Mouse (Mus musculus): ENCODE data around the gene Agfg2. TPM values are rescaled to one million over a fixed set of nuclear protein-coding genes. Genes with fewer than 3 reads are reported as not detected.
A peak's percentile ranks its signal among the peaks of the same experiment; 100 is the strongest.

The Agfg2 gene
- total and polyA plus RNA-seq, 2 experiments from 2014 or later = 15.5 to 28.8 TPM

DNA sequence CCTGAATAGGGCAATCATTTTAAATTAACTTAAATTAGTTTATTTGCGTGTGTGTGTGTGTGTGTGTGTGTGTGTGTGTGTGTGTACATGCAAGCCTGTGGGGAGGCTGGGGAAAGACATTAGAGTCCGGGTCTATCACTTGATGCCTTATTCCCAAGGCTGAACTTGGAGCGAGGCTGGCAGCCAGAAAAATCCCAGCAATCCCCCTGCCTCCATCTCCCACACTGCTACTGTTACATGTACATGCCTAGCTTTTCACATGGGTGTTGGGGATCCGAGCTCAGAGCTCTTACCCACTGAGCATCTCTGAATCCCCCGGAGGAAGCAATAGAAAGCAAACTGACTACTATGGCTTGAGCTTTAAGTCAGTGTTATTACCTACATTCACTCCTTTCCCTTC is 12.2 kb downstream of the Agfg2 start:
- 0 out of 2 replicates have a peak, but pooled peaks cover 3% of the 10 kb centered on the region for H3K36me3 ChIP-seq (replicated peaks; ENCODE audit: control insufficient read depth, insufficient read depth, low read length)
- H3K4me3 ChIP-seq (ENCODE audit: low read depth, low read length) = no peak overlapping the region
- peaks cover 15% of the 10 kb centered on the region for H3K4me1 ChIP-seq (ENCODE audit: control insufficient read depth, insufficient read depth)
- no peak overlapping the region for H3K9ac ChIP-seq (replicated peaks; ENCODE audit: low read depth, low read length)
- no peaks in the 10 kb centered on the region for H3K27me3 ChIP-seq (ENCODE audit: control insufficient read depth, insufficient read depth, low read length)
- ATAC-seq (ENCODE audit: insufficient read depth, low read depth) (no peak), DNase-seq (ENCODE audit: low spot score) (no peak)
- 68% methylated on average over 5 of the region's 5 CpGs for WGBS
- no peak overlapping the region for H3K4me2 ChIP-seq (ENCODE audit: low read depth, low read length)
- TF ChIP-seq EP300 (IDR thresholded peaks at IDR 0.05; ENCODE audit: low read depth) (no peak), CTCF (IDR thresholded peaks at IDR 0.05; ENCODE audit: low read depth) (no peak)
- H3K9me3 ChIP-seq (replicated peaks; ENCODE audit: control insufficient read depth, low read length) = no peaks in the 10 kb centered on the region
- peak overlapping the region; percentile 96 for H3K27ac ChIP-seq (ENCODE audit: low read depth)

DNA sequence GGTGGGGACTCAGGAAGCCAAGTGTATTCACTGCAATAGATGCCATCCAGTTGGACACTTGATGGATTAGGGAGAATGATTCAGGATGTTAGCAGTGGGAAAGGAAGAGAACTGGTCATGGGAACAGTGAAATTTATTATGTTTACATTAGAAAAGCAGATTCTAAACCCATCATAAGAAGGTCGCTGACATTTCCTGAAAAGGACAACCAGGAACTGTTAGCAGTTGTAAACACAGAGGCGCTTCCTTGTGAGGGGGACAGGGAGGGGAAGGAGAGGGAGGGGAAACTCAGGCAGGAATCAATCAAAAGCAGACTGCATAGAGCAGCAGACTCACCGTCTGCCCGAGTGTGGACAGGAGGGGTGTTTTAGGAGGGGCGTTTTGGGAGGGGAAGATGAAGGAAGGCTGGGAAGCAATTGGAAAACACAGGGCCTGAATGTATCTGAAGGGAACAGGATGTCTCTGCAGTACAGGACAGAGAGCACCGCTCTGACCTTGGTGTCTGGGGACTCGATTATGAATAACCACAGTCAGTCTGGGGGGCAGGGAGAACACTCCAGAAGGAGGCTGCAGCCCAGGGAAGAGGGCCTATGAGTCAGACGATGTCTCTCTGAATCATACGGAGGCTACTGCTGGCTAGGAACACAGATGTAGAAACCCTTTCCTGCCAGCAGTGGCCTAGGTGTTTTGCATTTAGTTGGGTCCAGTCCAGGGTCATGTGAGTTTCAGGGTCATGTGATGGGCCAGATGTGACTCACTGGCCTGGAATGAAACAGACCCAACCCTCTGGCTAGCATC is 12.9 kb downstream of the Agfg2 start:
- Histone ChIP-seq H3K4me2 (ENCODE audit: low read depth, low read length) (peak overlapping the region; percentile 32; the same call in 1 of the 2 replicates), H3K4me3 (ENCODE audit: low read depth, low read length) (no peak overlapping the region), H3K4me1 (ENCODE audit: control insufficient read depth, insufficient read depth) (peaks cover 15% of the 10 kb centered on the region), H3K36me3 (replicated peaks; ENCODE audit: control insufficient read depth, insufficient read depth, low read length) (peaks cover 9% of the 10 kb centered on the region), H3K9ac (replicated peaks; ENCODE audit: low read depth, low read length) (peak overlapping the region; percentile 32), H3K27ac (ENCODE audit: low read depth) (peak overlapping the region; percentile 96), H3K27me3 (ENCODE audit: control insufficient read depth, insufficient read depth, low read length) (no peaks in the 10 kb centered on the region), H3K9me3 (replicated peaks; ENCODE audit: control insufficient read depth, low read length) (no peaks in the 10 kb centered on the region)
- TF ChIP-seq EP300 (IDR thresholded peaks at IDR 0.05; ENCODE audit: low read depth) (peak; percentile 86; the same call in 1 of the 2 replicates), CTCF (IDR thresholded peaks at IDR 0.05; ENCODE audit: low read depth) (no peak)
- WGBS = 11% methylated on average over 9 of the region's 9 CpGs
- DNase-seq (ENCODE audit: low spot score) (peak; percentile 89), ATAC-seq (ENCODE audit: insufficient read depth, low read depth) (peak; percentile 90)

DNA sequence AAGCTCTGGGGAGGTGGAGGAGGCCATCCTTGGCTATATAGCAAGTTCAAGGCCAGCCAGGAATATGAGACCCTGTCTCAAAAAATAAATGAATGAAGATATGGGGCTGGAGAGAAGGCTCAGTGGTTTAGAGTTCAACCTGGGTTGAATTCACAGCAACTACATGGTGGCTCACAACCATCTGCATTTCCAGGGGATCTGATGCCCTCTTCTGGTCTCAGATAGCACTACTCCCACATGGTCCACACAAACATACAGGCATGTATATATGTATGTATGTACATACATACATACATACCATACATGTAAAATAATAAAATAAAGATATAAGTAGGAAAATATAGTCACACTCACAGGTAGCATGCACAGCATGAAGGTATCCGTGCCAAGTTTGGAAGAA is 14.3 kb downstream of the Agfg2 start:
- Histone ChIP-seq H3K27ac (ENCODE audit: low read depth) (peak overlapping the region; percentile 96), H3K4me2 (ENCODE audit: low read depth, low read length) (no peak overlapping the region), H3K4me1 (ENCODE audit: control insufficient read depth, insufficient read depth) (peaks cover 15% of the 10 kb centered on the region), H3K36me3 (replicated peaks; ENCODE audit: control insufficient read depth, insufficient read depth, low read length) (peaks cover 22% of the 10 kb centered on the region), H3K4me3 (ENCODE audit: low read depth, low read length) (no peak overlapping the region), H3K9ac (replicated peaks; ENCODE audit: low read depth, low read length) (no peak overlapping the region), H3K9me3 (replicated peaks; ENCODE audit: control insufficient read depth, low read length) (no peaks in the 10 kb centered on the region), H3K27me3 (ENCODE audit: control insufficient read depth, insufficient read depth, low read length) (no peaks in the 10 kb centered on the region)
- TF ChIP-seq CTCF (IDR thresholded peaks at IDR 0.05; ENCODE audit: low read depth) = peak; percentile 38; the same call in 1 of the 2 replicates
- no peak for TF ChIP-seq EP300 (IDR thresholded peaks at IDR 0.05; ENCODE audit: low read depth)
- no peak for ATAC-seq (ENCODE audit: insufficient read depth, low read depth)
- 100% methylated on average over 1 of the region's 1 CpGs for WGBS
- DNase-seq (ENCODE audit: low spot score) = no peak

DNA sequence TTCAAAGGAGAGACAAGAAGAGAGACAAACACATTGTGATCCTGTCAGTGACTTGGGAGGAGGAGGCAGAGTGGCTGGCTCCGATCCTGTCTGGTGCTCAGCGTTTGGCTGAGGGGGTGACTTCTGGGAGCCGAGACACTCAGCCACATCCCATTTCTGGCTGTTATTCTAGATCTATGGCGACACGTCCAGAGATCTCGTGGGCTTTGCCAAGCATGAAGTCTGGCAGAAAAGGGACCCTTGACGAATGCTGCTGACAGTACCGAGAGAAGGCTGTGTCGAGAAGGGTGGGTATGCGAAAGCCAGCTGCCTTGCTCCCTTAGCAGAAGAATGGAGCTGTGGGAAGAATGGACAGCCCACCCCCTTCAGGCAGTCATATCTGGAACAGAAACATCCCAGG is 15.6 kb downstream of the Agfg2 start:
- TF ChIP-seq CTCF (IDR thresholded peaks at IDR 0.05; ENCODE audit: low read depth) (no peak), EP300 (IDR thresholded peaks at IDR 0.05; ENCODE audit: low read depth) (no peak)
- H3K27me3 ChIP-seq (ENCODE audit: control insufficient read depth, insufficient read depth, low read length) = no peaks in the 10 kb centered on the region
- no peak overlapping the region for H3K4me3 ChIP-seq (ENCODE audit: low read depth, low read length)
- H3K4me1 ChIP-seq (ENCODE audit: control insufficient read depth, insufficient read depth) = peaks cover 15% of the 10 kb centered on the region
- DNase-seq (ENCODE audit: low spot score) = peak; percentile 29
- no peaks in the 10 kb centered on the region for H3K9me3 ChIP-seq (replicated peaks; ENCODE audit: control insufficient read depth, low read length)
- peak overlapping the region; percentile 47 for H3K27ac ChIP-seq (ENCODE audit: low read depth)
- 34% methylated on average over 10 of the region's 10 CpGs for WGBS
- no peak overlapping the region for H3K9ac ChIP-seq (replicated peaks; ENCODE audit: low read depth, low read length)
- no peak overlapping the region for H3K4me2 ChIP-seq (ENCODE audit: low read depth, low read length)
- H3K36me3 ChIP-seq (replicated peaks; ENCODE audit: control insufficient read depth, insufficient read depth, low read length) = peaks cover 26% of the 10 kb centered on the region
- no peak for ATAC-seq (ENCODE audit: insufficient read depth, low read depth)

DNA sequence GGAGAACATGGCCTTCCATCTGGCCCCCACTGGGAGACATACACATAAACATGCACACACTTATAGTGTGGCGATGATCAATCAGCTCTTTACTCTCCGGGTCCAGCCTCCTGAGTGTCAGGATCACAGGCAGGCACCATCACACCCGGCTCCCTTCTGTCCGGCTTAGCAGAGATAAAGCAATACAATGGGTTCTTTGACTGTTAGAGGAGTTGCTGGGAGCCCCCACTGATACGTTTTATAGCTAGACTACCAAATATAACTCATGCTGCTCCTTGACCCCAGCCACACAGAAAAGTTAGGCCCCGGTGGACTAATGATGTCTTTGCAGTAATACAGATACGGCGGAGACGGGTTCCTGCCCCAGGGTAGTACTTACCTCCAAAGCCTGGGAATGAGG is 21.5 kb downstream of the Agfg2 start:
- H3K27me3 ChIP-seq (ENCODE audit: control insufficient read depth, insufficient read depth, low read length) = no peaks in the 10 kb centered on the region
- H3K4me1 ChIP-seq (ENCODE audit: control insufficient read depth, insufficient read depth) = no peaks in the 10 kb centered on the region
- no peak overlapping the region for H3K4me3 ChIP-seq (ENCODE audit: low read depth, low read length)
- ATAC-seq (ENCODE audit: insufficient read depth, low read depth) = no peak
- H3K9me3 ChIP-seq (replicated peaks; ENCODE audit: control insufficient read depth, low read length) = no peaks in the 10 kb centered on the region
- no peak overlapping the region for H3K4me2 ChIP-seq (ENCODE audit: low read depth, low read length)
- H3K27ac ChIP-seq (ENCODE audit: low read depth) = no peak overlapping the region
- TF ChIP-seq EP300 (IDR thresholded peaks at IDR 0.05; ENCODE audit: low read depth) (no peak), CTCF (IDR thresholded peaks at IDR 0.05; ENCODE audit: low read depth) (no peak)
- 67% methylated on average over 9 of the region's 9 CpGs for WGBS
- no peak overlapping the region for H3K9ac ChIP-seq (replicated peaks; ENCODE audit: low read depth, low read length)
- H3K36me3 ChIP-seq (replicated peaks; ENCODE audit: control insufficient read depth, insufficient read depth, low read length) = peaks cover 58% of the 10 kb centered on the region
- DNase-seq (ENCODE audit: low spot score) = no peak
